Mouse (Mus musculus): ENCODE results near the gene Dap. TPM values are rescaled to one million over a fixed set of nuclear protein-coding genes. Genes with fewer than 3 reads are reported as not detected.

Gene Dap
- polyA plus RNA-seq, 1 experiment = 566 TPM

- H3K36me3 ChIP-seq (ENCODE audit: control insufficient read depth, insufficient read depth) = peaks cover 67% of the 10 kb centered on the region
- H3K4me3 ChIP-seq (ENCODE audit: insufficient read depth, poor library complexity, severe bottlenecking) = no peak overlapping the region
- peaks cover 86% of the 10 kb centered on the region for H3K79me2 ChIP-seq (ENCODE audit: control insufficient read depth, insufficient read depth)
- TF ChIP-seq CTCF (IDR thresholded peaks at IDR 0.05; ENCODE audit: control insufficient read depth, insufficient read depth, insufficient read length) (peak; percentile 99), MYOG (IDR thresholded peaks at IDR 0.05; ENCODE audit: control insufficient read depth, extremely low read depth, insufficient read length) (no peak), USF1 (IDR thresholded peaks at IDR 0.05; ENCODE audit: low read depth) (no peak), FOSL1 (IDR thresholded peaks at IDR 0.05; ENCODE audit: insufficient read depth, low read length, poor library complexity, severe bottlenecking) (no peak), MAX (IDR thresholded peaks at IDR 0.05) (no peak), CEBPB (IDR thresholded peaks at IDR 0.05; ENCODE audit: low read depth) (no peak), MYOD1 (IDR thresholded peaks at IDR 0.05; ENCODE audit: control insufficient read depth, insufficient read length, low read depth) (peak; percentile 6)
- H3K79me3 ChIP-seq (ENCODE audit: low read depth) = peaks cover 26% of the 10 kb centered on the region
- no peaks in the 10 kb centered on the region for H3K27me3 ChIP-seq (ENCODE audit: control insufficient read depth, insufficient read depth, insufficient read length)
- H3ac ChIP-seq (ENCODE audit: control insufficient read depth, insufficient read length, low read depth) = no peak overlapping the region
Measured at GRCm38 (mm10) chr15:31264827-31265226, 40.7 kb downstream of the Dap start.

GRCm38 (mm10) chr15:31265404-31265803 lies 41.3 kb downstream of the Dap start:
- no peak overlapping the region for H3ac ChIP-seq (ENCODE audit: control insufficient read depth, insufficient read length, low read depth)
- H3K79me3 ChIP-seq (ENCODE audit: low read depth) = peaks cover 26% of the 10 kb centered on the region
- peaks cover 86% of the 10 kb centered on the region for H3K79me2 ChIP-seq (ENCODE audit: control insufficient read depth, insufficient read depth)
- TF ChIP-seq MYOD1 (IDR thresholded peaks at IDR 0.05; ENCODE audit: control insufficient read depth, insufficient read length, low read depth) (no peak), CEBPB (IDR thresholded peaks at IDR 0.05; ENCODE audit: low read depth) (no peak), MYOG (IDR thresholded peaks at IDR 0.05; ENCODE audit: control insufficient read depth, extremely low read depth, insufficient read length) (no peak), FOSL1 (IDR thresholded peaks at IDR 0.05; ENCODE audit: insufficient read depth, low read length, poor library complexity, severe bottlenecking) (no peak), USF1 (IDR thresholded peaks at IDR 0.05; ENCODE audit: low read depth) (no peak), CTCF (IDR thresholded peaks at IDR 0.05; ENCODE audit: control insufficient read depth, insufficient read depth, insufficient read length) (no peak), MAX (IDR thresholded peaks at IDR 0.05) (no peak)
- peaks cover 67% of the 10 kb centered on the region for H3K36me3 ChIP-seq (ENCODE audit: control insufficient read depth, insufficient read depth)
- no peak overlapping the region for H3K4me3 ChIP-seq (ENCODE audit: insufficient read depth, poor library complexity, severe bottlenecking)
- no peaks in the 10 kb centered on the region for H3K27me3 ChIP-seq (ENCODE audit: control insufficient read depth, insufficient read depth, insufficient read length)

- no peak for TF ChIP-seq MYOG (IDR thresholded peaks at IDR 0.05; ENCODE audit: control insufficient read depth, extremely low read depth, insufficient read length)
- TF ChIP-seq MAX (IDR thresholded peaks at IDR 0.05) = no peak
- no peak for TF ChIP-seq USF1 (IDR thresholded peaks at IDR 0.05; ENCODE audit: low read depth)
- TF ChIP-seq CTCF (IDR thresholded peaks at IDR 0.05; ENCODE audit: control insufficient read depth, insufficient read depth, insufficient read length) = no peak
- no peak for TF ChIP-seq MYOD1 (IDR thresholded peaks at IDR 0.05; ENCODE audit: control insufficient read depth, insufficient read length, low read depth)
- TF ChIP-seq FOSL1 (IDR thresholded peaks at IDR 0.05; ENCODE audit: insufficient read depth, low read length, poor library complexity, severe bottlenecking) = no peak
- TF ChIP-seq CEBPB (IDR thresholded peaks at IDR 0.05; ENCODE audit: low read depth) = no peak
- Histone ChIP-seq H3K79me3 (ENCODE audit: low read depth) (peaks cover 26% of the 10 kb centered on the region), H3K36me3 (ENCODE audit: control insufficient read depth, insufficient read depth) (peaks cover 67% of the 10 kb centered on the region), H3K27me3 (ENCODE audit: control insufficient read depth, insufficient read depth, insufficient read length) (no peaks in the 10 kb centered on the region), H3ac (ENCODE audit: control insufficient read depth, insufficient read length, low read depth) (no peak overlapping the region), H3K4me3 (ENCODE audit: insufficient read depth, poor library complexity, severe bottlenecking) (no peak overlapping the region), H3K79me2 (ENCODE audit: control insufficient read depth, insufficient read depth) (peaks cover 82% of the 10 kb centered on the region)
Measured at GRCm38 (mm10) chr15:31265845-31266244, 41.7 kb downstream of the Dap start.

- H3K79me3 ChIP-seq (ENCODE audit: low read depth) = peaks cover 11% of the 10 kb centered on the region
- peaks cover 69% of the 10 kb centered on the region for H3K36me3 ChIP-seq (ENCODE audit: control insufficient read depth, insufficient read depth)
- no peak overlapping the region for H3K4me3 ChIP-seq (ENCODE audit: insufficient read depth, poor library complexity, severe bottlenecking)
- H3K27me3 ChIP-seq (ENCODE audit: control insufficient read depth, insufficient read depth, insufficient read length) = no peaks in the 10 kb centered on the region
- no peak for TF ChIP-seq MAX (IDR thresholded peaks at IDR 0.05)
- TF ChIP-seq FOSL1 (IDR thresholded peaks at IDR 0.05; ENCODE audit: insufficient read depth, low read length, poor library complexity, severe bottlenecking) = no peak
- TF ChIP-seq CTCF (IDR thresholded peaks at IDR 0.05; ENCODE audit: control insufficient read depth, insufficient read depth, insufficient read length) = no peak
- TF ChIP-seq MYOD1 (IDR thresholded peaks at IDR 0.05; ENCODE audit: control insufficient read depth, insufficient read length, low read depth) = no peak
- TF ChIP-seq MYOG (IDR thresholded peaks at IDR 0.05; ENCODE audit: control insufficient read depth, extremely low read depth, insufficient read length) = no peak
- TF ChIP-seq USF1 (IDR thresholded peaks at IDR 0.05; ENCODE audit: low read depth) = no peak
- TF ChIP-seq CEBPB (IDR thresholded peaks at IDR 0.05; ENCODE audit: low read depth) = no peak
- no peak overlapping the region for H3ac ChIP-seq (ENCODE audit: control insufficient read depth, insufficient read length, low read depth)
- peaks cover 62% of the 10 kb centered on the region for H3K79me2 ChIP-seq (ENCODE audit: control insufficient read depth, insufficient read depth)
Measured at GRCm38 (mm10) chr15:31268148-31268547, 44.0 kb downstream of the Dap start.

- Histone ChIP-seq H3ac (ENCODE audit: control insufficient read depth, insufficient read length, low read depth) (no peak overlapping the region), H3K4me3 (ENCODE audit: insufficient read depth, poor library complexity, severe bottlenecking) (no peak overlapping the region), H3K36me3 (ENCODE audit: control insufficient read depth, insufficient read depth) (peaks cover 71% of the 10 kb centered on the region), H3K79me2 (ENCODE audit: control insufficient read depth, insufficient read depth) (peaks cover 52% of the 10 kb centered on the region), H3K79me3 (ENCODE audit: low read depth) (peaks cover 9% of the 10 kb centered on the region), H3K27me3 (ENCODE audit: control insufficient read depth, insufficient read depth, insufficient read length) (no peaks in the 10 kb centered on the region)
- no peak for TF ChIP-seq CTCF (IDR thresholded peaks at IDR 0.05; ENCODE audit: control insufficient read depth, insufficient read depth, insufficient read length)
- TF ChIP-seq MYOD1 (IDR thresholded peaks at IDR 0.05; ENCODE audit: control insufficient read depth, insufficient read length, low read depth) = peak; percentile 74
- TF ChIP-seq USF1 (IDR thresholded peaks at IDR 0.05; ENCODE audit: low read depth) = no peak
Measured at GRCm38 (mm10) chr15:31269558-31269957, 45.4 kb downstream of the Dap start.

- H3K79me3 ChIP-seq (ENCODE audit: low read depth) = peaks cover 4% of the 10 kb centered on the region
- H3K4me3 ChIP-seq (ENCODE audit: insufficient read depth, poor library complexity, severe bottlenecking) = no peak overlapping the region
Measured at GRCm38 (mm10) chr15:31272695-31273094, 48.6 kb downstream of the Dap start.

More at GRCm38 (mm10) chr15:31272695-31273094, 48.6 kb downstream of the Dap start:
- Histone ChIP-seq H3K27me3 (ENCODE audit: control insufficient read depth, insufficient read depth, insufficient read length) (no peaks in the 10 kb centered on the region), H3ac (ENCODE audit: control insufficient read depth, insufficient read length, low read depth) (no peak overlapping the region), H3K36me3 (ENCODE audit: control insufficient read depth, insufficient read depth) (peaks cover 65% of the 10 kb centered on the region), H3K79me2 (ENCODE audit: control insufficient read depth, insufficient read depth) (peaks cover 27% of the 10 kb centered on the region)
- TF ChIP-seq MYOD1 (IDR thresholded peaks at IDR 0.05; ENCODE audit: control insufficient read depth, insufficient read length, low read depth) (no peak), USF1 (IDR thresholded peaks at IDR 0.05; ENCODE audit: low read depth) (no peak), CTCF (IDR thresholded peaks at IDR 0.05; ENCODE audit: control insufficient read depth, insufficient read depth, insufficient read length) (no peak), MYOG (IDR thresholded peaks at IDR 0.05; ENCODE audit: control insufficient read depth, extremely low read depth, insufficient read length) (no peak), MAX (IDR thresholded peaks at IDR 0.05) (no peak), FOSL1 (IDR thresholded peaks at IDR 0.05; ENCODE audit: insufficient read depth, low read length, poor library complexity, severe bottlenecking) (no peak), CEBPB (IDR thresholded peaks at IDR 0.05; ENCODE audit: low read depth) (no peak)

All from C2C12 (cell line).